Mouse (Mus musculus): ENCODE measurements at regions not wholly inside any gene's neighbourhood (a gene's known extent, or its start where the extent isn't known, plus 50 kb on each side); places are given as distances from the start of the nearest gene placed in this dataset.

DNA sequence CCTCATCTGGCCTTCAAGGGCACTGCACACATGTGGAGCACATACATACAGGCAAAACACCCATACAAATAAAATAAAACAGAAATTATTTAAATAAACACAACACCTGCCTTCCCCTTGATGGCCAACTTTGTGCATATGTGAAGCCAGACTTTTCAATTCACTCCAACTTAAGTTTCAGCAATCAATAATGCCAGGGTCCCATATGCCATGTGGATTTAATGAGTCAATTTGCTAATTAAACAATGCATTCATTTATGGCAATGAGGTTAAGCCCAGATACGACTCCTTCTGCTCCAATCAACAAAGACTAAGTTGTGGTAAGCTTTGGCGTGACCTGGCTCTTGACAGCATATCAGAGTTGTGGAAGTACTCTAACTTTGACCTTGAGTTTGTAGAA, 130.4 kb upstream of the Hnrnpa3 start:
- ChIA-PET POLR2A (no interaction called here), CTCF (interaction anchor here in 1 of 4 experiments (1.2 kb wide), 1 partner anchor 61 kb away, joined by 3 read pairs; no protein-coding TSS in a partner anchor)

DNA sequence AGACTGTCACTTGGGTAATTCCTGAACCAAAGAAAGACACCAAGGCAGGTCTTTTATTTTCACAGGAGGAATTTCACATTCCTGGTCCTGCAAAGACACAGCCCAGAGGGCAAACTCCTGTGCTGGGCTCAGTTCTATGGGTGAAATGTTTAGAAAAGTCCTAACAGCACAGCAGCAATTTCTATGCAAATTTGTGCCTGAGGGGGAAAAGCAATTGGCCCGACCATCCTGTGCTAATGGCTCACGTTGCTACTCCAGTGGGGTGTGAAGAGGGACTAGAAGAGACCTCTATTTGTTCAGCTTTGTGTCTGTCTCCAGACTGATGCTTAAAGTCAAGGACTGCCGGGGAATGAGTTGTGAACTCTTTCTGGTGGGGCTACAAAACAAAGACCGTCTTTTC, 120.9 kb upstream of the Hnrnpa3 start:
- ChIA-PET CTCF (no interaction called here), POLR2A (no interaction called here)

DNA sequence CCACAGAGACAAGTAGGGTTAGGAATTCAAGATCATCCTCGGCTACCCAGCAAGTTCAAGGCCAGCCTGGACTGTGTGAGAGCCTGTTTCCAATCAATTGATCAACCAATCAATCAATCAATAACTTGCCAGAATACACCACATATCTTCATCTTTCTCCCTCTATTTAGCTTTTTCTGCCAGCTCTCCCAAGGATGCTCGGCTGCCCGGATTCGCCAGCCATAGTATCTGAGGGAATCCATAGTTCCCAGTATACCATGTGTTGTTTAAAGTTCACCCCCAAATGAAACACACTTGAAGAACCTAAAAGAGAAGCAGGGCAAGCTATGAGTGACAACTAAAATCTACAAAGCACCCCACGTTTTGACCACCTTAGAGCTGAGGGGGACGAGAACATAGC, 119.3 kb upstream of the Hnrnpa3 start:
- ChIA-PET CTCF (no interaction called here), POLR2A (no interaction called here)

DNA sequence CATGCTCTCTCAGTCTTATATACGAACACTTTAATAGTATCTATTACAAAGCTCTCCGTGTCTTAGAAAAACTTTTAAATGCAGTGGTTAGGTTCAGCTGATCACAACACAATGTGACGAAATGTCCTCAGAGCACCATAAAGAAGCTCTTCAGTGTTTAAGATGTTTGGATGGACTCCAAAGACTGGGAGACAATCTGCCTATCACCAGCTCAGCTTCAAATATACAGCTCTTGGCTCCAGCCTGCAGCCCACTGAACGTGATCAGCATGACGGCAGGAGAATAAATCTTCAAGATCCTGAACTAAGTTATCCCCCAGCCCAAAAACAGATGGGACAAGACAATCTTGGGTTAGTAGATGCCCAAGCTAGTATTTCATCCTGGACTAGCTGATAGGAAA, 116.7 kb upstream of the Hnrnpa3 start:
- ChIA-PET CTCF (interaction anchor here in 1 of 4 experiments (0.5 kb wide), 1 partner anchor 9 kb away, joined by 7 read pairs; no protein-coding TSS in a partner anchor), POLR2A (no interaction called here)

DNA sequence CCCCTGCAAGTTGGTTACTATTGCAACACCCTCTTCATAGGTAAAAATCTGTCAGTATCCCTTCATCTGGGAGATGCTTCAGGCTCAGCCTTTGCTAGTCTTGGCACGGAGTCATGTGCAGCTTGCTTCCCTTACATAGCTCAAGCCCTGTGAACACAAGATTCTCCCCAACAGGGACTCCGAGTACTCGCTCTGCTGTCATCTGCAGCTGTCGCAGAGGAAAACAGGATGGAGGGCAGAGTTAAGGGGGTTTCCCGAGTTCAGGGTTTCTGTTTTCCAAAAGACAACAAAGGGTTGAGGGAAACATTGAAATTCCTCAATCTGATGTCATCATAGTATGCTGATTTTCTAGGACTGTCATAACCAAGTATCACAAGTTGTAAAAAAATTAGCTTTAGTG, 116.3 kb upstream of the Hnrnpa3 start:
- ChIA-PET CTCF (no interaction called here), POLR2A (interaction anchor here in 1 of 4 experiments (0.6 kb wide), 1 partner anchor 276 kb away, joined by 4 read pairs; no protein-coding TSS in a partner anchor)

DNA sequence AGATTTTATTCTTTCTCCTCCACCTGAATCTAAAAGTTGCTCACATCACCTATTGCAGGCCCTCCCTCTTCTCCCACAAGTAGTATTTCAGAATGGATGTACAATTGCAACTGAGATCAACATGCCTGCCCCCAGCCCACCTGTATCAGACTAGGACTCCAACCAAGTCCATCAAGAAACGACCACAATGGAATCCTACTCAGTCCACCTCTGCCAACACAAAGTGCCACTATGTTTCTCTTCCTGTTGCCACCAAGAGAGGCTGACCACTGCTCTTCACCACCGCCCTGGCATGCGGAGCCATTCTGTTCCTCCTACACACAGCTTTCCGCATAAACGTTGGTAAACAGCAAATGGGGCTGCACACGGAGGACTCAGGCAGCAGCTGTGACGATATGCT, 113.1 kb upstream of the Hnrnpa3 start:
- ChIA-PET CTCF (no interaction called here), POLR2A (interaction anchor here in 1 of 4 experiments (1.6 kb wide), 1 partner anchor 36 kb away, joined by 3 read pairs; no protein-coding TSS in a partner anchor)

DNA sequence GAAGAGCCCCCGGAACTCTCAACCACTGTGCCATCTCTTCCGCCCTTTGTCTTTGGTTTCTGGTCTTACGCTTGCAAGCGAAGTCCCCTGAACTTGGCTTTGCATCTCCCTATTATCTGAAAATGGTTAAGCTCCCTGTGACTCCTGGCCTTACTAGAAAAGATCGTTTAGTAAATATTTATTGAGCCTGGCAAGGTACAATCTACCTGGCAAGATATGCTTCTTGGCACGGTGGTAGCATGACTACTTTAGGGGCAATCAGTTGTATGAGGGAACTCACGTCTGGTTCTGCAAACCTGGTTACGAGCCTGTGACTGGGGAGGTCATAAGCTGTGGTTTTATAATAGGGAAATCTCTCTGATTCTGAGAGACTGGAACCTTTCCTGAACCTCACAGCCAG, 103.4 kb upstream of the Hnrnpa3 start:
- ChIA-PET CTCF (no interaction called here), POLR2A (no interaction called here)

DNA sequence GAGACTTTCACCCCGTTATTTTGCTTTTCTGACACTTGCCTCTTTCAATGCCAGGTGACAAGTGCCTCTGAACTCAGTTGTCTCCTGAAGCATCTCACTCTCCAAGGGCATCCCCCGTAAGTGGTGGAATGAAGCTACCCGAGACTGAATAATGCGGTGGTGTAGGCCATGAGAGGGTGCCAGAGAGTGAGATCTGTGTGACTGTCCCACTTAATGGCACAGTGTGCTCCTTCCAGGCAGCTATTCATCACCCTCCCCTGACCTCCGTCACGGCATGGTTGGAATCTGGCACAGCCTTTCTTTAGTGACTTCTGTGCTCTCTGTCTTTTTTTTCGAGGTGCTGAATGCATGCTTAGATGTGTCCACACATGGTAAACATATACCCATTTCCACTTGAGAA, 102.3 kb upstream of the Hnrnpa3 start:
- ChIA-PET POLR2A (no interaction called here), CTCF (interaction anchor here in 2 of 4 experiments (0.5 to 0.6 kb wide), 2 partner anchors 164 to 797 kb away, joined by 3 to 6 read pairs; no protein-coding TSS in a partner anchor)

DNA sequence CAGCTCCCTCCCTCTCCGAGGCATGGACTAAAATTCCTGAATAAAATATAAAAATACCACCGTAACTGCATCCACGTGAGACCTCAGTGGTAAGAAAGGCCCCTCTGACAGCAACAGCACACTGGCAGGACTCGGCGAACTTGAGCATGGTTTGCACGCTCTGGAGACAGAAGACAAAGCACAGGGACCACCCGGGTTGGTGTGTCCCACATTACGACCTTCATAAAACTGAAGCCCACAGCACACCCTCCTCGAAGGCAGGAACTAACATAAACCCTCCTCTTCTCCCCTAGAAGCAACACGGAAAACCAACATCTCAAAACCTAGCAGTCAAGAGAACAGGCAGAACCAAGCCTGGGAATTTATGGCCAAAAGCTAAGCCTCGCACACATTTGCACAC, 101.7 kb upstream of the Hnrnpa3 start:
- CTCF ChIA-PET, result interaction anchor here in 1 of 4 experiments (0.6 kb wide), 1 partner anchor 797 kb away, joined by 3 read pairs; no protein-coding TSS in a partner anchor
- POLR2A ChIA-PET, result no interaction called here

DNA sequence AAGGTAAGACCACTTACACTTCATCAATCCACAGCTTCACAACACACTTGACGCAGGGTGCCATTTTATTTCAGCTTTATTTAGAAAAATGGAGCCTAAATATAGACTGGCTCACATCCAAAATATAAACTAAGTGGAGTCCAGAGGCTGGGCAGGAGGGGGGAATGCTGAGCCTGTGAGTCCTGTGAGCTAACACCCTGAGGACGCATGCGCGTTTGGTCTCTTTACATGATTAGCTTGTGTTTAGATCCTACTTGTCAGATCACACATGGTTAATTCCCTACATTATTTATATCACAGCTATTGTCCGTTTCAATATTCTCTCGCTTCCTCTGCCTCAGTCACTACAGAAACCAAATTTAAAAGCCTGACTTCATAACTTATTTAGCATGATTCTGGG, 99.1 kb upstream of the Hnrnpa3 start:
- POLR2A ChIA-PET, result no interaction called here
- CTCF ChIA-PET, result interaction anchor here in 1 of 4 experiments (0.6 kb wide), 1 partner anchor 568 kb away, joined by 3 read pairs; no protein-coding TSS in a partner anchor

DNA sequence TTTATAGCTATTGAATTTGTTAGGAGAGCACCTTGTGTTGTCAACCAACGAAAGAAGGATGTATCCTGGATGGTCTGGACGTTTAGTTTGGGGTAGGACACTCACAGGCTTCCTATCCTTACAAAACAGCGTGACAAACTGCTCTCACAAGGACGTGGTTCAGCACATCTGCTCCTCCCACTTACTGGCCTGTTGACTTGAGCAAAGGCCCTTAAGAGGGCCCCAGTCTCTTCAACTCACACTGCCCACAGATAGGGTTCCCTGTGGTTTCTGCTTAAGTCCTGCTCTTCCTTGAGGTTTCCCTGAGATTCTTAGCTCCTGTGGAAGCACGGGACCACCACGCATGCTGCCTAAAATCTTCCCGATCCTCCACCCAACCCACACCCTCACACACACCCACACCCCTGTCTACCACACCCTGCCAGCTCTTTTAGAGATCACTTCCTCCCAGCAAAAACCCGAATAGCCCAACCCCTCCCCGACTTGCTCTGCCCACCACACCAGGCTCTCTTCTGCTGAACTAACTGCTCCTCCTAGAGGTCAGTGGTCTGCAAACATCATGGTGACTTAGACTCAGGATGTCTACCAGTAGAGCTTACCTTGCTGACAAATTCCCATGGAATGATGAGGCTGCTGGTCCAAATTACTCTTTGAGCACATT, 95.7 kb upstream of the Hnrnpa3 start:
- ChIA-PET POLR2A (interaction anchor here in 1 of 4 experiments (1.4 kb wide), 1 partner anchor 22 kb away, joined by 3 read pairs; no protein-coding TSS in a partner anchor), CTCF (interaction anchor here (0.5 to 1.2 kb wide), 4 partner anchors 21 to 1114 kb away, joined by 3 to 4 read pairs (median 3); no protein-coding TSS in a partner anchor)

DNA sequence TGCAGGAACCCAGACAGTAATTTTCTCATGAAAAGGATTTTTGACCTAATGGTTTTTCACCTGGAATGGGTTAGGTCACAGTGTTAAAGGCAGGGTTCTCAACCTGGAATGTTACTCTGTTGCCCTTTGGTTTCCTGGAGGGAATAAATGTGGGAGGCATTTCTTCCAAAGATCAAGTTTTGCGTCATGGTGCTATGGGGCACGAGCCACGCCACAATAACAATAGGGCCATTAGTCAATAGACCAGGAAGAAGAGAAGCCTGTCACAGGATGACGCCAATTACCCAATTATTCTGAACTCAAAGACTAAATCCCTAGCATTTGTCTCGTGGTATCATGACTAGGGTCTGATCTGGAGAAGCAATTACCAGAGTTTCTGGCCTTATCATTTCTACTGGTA, 94.3 kb upstream of the Hnrnpa3 start:
- POLR2A ChIA-PET, result no interaction called here
- CTCF ChIA-PET, result no interaction called here

DNA sequence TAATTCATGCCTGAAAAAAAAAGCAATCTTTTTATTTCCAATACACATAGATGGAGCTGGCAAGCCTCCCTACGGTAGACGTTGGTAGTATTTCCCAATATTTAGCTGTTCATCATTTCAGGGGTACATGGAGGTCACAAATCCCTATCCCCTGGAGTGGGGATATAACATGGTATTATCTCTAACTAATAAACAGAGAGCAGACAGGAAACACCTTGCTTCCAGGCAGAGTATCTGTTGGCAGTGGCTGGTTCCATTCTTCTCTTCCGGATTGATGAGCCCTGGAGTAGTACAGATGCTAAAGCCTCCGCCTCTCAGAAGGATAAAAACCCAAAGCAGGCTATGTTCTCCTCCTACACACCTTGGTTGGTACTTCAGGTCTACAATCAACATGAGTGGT, 91.9 kb upstream of the Hnrnpa3 start:
- ChIA-PET CTCF (interaction anchor here in 1 of 4 experiments (0.6 kb wide), 1 partner anchor 260 kb away, joined by 3 read pairs; no protein-coding TSS in a partner anchor), POLR2A (no interaction called here)

DNA sequence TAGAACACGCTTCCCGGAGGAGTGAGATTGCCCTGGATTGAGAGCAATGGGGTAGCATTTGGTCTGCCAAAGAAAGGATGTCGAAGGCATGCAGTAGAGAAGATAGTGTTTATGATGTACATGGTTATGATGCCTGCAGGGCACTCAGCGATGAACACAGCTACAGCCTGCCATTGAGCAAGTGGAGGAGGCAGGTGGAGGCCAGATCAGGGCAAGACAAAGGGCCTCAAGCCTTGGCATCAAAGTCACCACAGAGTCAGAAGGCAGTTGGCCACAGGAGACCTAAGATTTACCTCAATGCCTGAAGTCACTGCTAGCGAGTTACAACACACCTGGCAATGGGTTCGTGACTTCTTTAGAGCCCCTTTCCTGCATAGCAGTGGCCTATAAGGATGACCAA, 89.3 kb upstream of the Hnrnpa3 start:
- ChIA-PET CTCF (no interaction called here), POLR2A (interaction anchor here in 1 of 4 experiments (1.1 kb wide), 1 partner anchor 15 kb away, joined by 3 read pairs; no protein-coding TSS in a partner anchor)

DNA sequence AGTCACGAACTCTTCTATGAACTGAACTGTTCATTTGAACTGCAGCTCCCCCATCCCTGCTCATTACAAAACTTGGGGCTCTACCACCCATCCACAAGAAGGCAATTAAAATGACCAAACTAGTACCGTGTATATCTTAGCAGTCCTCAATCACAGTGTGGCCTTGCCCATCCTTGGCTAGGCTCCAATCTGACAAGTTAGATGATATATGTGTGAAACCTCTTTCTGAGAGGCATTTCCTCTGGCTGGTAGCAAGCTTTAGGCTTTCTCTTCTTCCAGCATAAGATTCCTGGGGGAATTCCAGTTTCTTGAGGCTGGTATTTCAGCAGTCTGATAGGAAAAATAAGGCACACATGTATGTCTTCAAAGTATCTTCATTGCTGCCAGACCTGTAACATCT, 88.8 kb upstream of the Hnrnpa3 start:
- POLR2A ChIA-PET, result no interaction called here
- CTCF ChIA-PET, result no interaction called here

DNA sequence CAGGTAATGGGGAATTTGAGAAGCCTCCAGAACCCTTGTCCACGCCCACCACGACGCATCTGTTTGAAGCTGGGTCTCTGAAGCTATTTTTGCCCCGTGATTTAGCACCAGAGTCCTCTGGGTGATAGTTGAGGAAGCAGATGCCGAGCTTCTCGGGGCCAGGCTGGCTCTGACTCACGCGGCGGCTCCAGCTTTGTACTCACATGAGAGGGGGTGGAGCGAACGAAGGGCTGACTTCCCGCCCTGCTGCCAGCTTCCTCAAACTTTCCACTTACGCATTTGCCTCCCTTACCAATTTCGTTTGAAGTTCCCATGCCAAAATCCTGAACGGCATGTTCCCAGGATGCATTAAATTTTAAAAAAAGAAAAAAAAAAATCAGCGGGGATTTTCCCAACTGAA, 74.1 kb upstream of the Hnrnpa3 start:
- CTCF ChIA-PET, result interaction anchor here in 3 of 4 experiments (0.7 to 2.0 kb wide), 6 partner anchors 22 to 869 kb away, joined by 3 to 4 read pairs (median 4); no protein-coding TSS in a partner anchor
- POLR2A ChIA-PET, result interaction anchor here in 3 of 4 experiments (0.6 to 1.7 kb wide), 6 partner anchors 16 to 172 kb away, joined by 3 to 6 read pairs (median 3); partner anchors contain the start of gene Nfe2l2 (in 1 of the 3)

DNA sequence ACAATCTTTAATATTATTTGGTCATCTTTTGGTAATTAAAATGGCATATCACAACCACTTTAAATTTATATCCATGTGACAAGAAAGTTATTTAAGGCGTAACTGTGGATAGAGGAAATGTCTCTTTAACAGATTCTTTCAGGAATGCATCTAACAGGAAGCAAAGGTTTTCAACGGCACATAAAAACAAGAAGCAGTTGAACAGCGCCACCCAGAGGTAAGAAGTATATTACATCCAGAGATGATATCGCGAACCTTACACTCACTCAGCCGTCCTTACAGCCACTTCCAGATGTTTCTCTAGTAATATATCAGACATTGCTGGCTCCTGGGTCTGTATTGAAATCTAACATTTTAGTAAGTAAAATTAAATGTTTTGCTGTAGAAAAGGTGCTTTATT, 70.5 kb upstream of the Hnrnpa3 start:
- ChIA-PET POLR2A (interaction anchor here in 1 of 4 experiments (0.8 to 1.1 kb wide), 2 partner anchors 20 to 92 kb away, joined by 3 read pairs; no protein-coding TSS in a partner anchor), CTCF (interaction anchor here in 2 of 4 experiments (1.0 to 1.5 kb wide), 2 partner anchors 269 to 436 kb away, joined by 3 to 6 read pairs; no protein-coding TSS in a partner anchor)

DNA sequence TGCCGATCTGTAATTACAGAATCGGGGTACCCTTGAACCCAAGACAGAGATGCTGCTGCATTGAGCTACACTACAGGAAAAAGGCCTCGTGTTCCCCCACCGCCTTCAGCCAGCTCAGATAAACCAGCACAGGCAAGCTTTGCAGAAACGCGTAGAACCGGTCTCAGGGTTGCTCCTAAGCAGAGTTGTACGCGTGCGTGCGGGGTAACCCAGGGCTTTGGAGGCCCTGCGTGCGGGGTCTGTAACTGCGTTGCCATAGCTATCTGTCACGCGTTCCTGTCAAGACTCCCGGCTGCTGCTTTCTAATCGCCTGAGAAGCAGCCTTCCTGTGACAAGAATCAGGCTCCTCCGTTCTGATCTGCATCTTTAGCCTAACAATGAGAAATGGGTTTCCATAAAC, 69.6 kb upstream of the Hnrnpa3 start:
- ChIA-PET CTCF (interaction anchor here (0.6 to 1.7 kb wide), 24 partner anchors 10 to 888 kb away, joined by 3 to 6 read pairs (median 3); no protein-coding TSS in a partner anchor), POLR2A (interaction anchor here in 2 of 4 experiments (0.6 to 2.0 kb wide), 6 partner anchors 13 to 274 kb away, joined by 3 to 4 read pairs (median 4); no protein-coding TSS in a partner anchor)

DNA sequence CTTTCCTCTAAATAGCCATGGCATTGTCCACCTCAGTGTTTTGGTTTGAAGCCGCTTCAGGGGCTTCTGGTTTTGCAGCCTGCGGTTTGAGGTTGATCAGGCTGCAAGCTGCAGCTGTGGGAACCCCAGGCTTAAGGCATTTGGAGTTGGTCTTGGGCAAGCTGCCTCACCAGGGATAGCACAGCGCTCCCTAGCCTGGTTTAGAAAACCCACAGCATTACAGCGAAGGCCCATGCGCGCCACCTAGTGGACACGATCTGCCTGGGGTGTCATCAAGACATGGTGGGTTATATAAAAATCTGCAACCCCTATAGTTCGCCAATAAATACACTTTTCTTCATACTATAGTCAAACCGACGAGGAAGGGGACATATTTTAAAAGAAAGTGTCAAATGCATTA, 68.9 kb upstream of the Hnrnpa3 start:
- ChIA-PET POLR2A (interaction anchor here in 3 of 4 experiments (0.6 to 2.0 kb wide), 4 partner anchors 12 to 440 kb away, joined by 3 to 4 read pairs (median 4); no protein-coding TSS in a partner anchor), CTCF (interaction anchor here in 3 of 4 experiments (0.5 to 1.7 kb wide), 19 partner anchors 9 to 888 kb away, joined by 3 to 6 read pairs (median 4); no protein-coding TSS in a partner anchor)

DNA sequence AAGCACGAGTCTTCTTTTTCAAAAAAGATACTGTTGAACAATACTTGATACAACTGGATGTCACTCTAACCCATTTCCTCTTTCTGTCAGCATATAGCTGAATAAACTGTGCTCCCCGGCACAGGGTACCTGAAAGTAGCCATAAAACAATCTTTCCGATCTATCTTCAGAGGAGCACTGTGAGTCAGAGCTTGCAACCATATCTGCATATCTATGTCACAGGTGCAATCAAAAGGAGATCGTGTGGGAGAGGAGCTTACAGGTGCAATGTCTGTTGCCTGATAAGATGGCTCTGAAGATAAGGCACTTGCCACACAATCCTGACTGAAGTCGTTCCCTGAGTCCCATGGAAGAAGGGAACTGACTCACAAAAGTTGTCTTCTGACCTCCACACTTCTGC, 58.5 kb upstream of the Hnrnpa3 start:
- POLR2A ChIA-PET, result interaction anchor here in 2 of 4 experiments (0.5 to 0.7 kb wide), 3 partner anchors 71 to 371 kb away, joined by 3 read pairs; partner anchors contain the start of gene Agps (in 1 of the 2)
- CTCF ChIA-PET, result interaction anchor here in 1 of 4 experiments (0.7 kb wide), 1 partner anchor 71 kb away, joined by 3 read pairs; no protein-coding TSS in a partner anchor
